Mouse (Mus musculus) bone marrow macrophage, adult 2 months (primary cell): ENCODE results near the gene Safb.

Source experiments
- CTCF ChIP-seq: IDR thresholded peaks from 2 replicates; pipeline ENCODE4 v1.5.1; 2012; ENCODE audit warnings: low read depth, mild to moderate bottlenecking, low read length, moderate library complexity
- POLR2A ChIP-seq: IDR thresholded peaks from 2 replicates; pipeline ENCODE4 v1.6.1; 2012; ENCODE audit warnings: mild to moderate bottlenecking, low read depth, low read length, borderline replicate concordance

- TF ChIP-seq POLR2A (no peak), CTCF (peak; percentile 66)
Observed at GRCm38 (mm10) chr17:56613236-56613844, 28.7 kb downstream of the Safb start, which contains the start of gene Rpl36.
